Mouse (Mus musculus) myocyte (in vitro differentiated cells): ENCODE results near the gene Fam69a.

Experiments used
- CEBPB ChIP-seq: IDR thresholded peaks from 2 replicates; pipeline ENCODE4 v1.6.1; 2011; ENCODE audit warnings: mild to moderate bottlenecking, moderate library complexity; ENCODE audit not compliant: poor library complexity, insufficient read depth, severe bottlenecking
- E2F4 ChIP-seq: IDR thresholded peaks from one replicate; pipeline ENCODE4 v1.6.1; 2011; ENCODE audit warnings: mild to moderate bottlenecking, control low read depth, moderate library complexity; ENCODE audit not compliant: insufficient read depth
- MAX ChIP-seq: IDR thresholded peaks from one replicate; pipeline ENCODE4 v1.6.1; 2011; ENCODE audit warnings: low read depth, mild to moderate bottlenecking, control low read depth
- MYOD1 ChIP-seq, 3 experiments: IDR thresholded peaks; one replicate each; pipeline ENCODE4 v1.6.1; 2011; ENCODE audit warnings: control low read depth in 2 of 3, low read depth in 2 of 3, mild to moderate bottlenecking in 2 of 3, moderate library complexity in 1 of 3; ENCODE audit not compliant: insufficient read length in 2 of 3, control insufficient read depth in 1 of 3
- POLR2A ChIP-seq: IDR thresholded peaks from one replicate; pipeline ENCODE4 v1.6.1; 2011; ENCODE audit warnings: low read depth, mild to moderate bottlenecking, control low read depth, moderate library complexity; ENCODE audit not compliant: insufficient read length
- POLR2AphosphoS2 ChIP-seq: IDR thresholded peaks from one replicate; pipeline ENCODE4 v1.6.1; 2011; ENCODE audit warnings: low read depth, control low read depth; ENCODE audit not compliant: insufficient read length
- REST ChIP-seq: IDR thresholded peaks from one replicate; pipeline ENCODE4 v1.6.1; 2011; ENCODE audit warnings: mild to moderate bottlenecking, control low read depth, moderate library complexity; ENCODE audit not compliant: insufficient read depth, insufficient read length
- TCF12 ChIP-seq: IDR thresholded peaks from one replicate; pipeline ENCODE4 v1.6.1; 2011; ENCODE audit warnings: mild to moderate bottlenecking, control low read depth; ENCODE audit not compliant: poor library complexity, insufficient read depth, severe bottlenecking

- TF ChIP-seq CEBPB (no peak), TCF12 (no peak), POLR2A (no peak), REST (no peak), E2F4 (no peak), POLR2AphosphoS2 (no peak), MAX (no peak), MYOD1 (IDR thresholded peaks at IDR 0.05; ENCODE audit: control insufficient read depth in 1 of 3, insufficient read length in 2 of 3, low read depth in 2 of 3) (no peak)
Observed at GRCm38 (mm10) chr5:108028230-108028629, 41.3 kb upstream of the Fam69a start.
